Mouse (Mus musculus) retina, postnatal 1 day (tissue): Measurements from ENCODE around the gene Afap1l2.

ENCODE experiments used
- DNase-seq: peaks from one replicate; pipeline ENCODE4 v3.0.0-alpha.2; 2012

The Afap1l2 gene

GRCm38 (mm10) chr19:56974159-56974558 is 33.9 kb downstream of the Afap1l2 start:
- DNase-seq: peak; percentile 83

GRCm38 (mm10) chr19:56972768-56973167 is 35.3 kb downstream of the Afap1l2 start:
- no peak for DNase-seq

GRCm38 (mm10) chr19:56971347-56971746 is 36.7 kb downstream of the Afap1l2 start:
- no peak for DNase-seq

GRCm38 (mm10) chr19:56963876-56964275 is 44.2 kb downstream of the Afap1l2 start:
- DNase-seq: no peak

- no peak for DNase-seq
These were observed 48.4 kb downstream of the Afap1l2 start for GRCm38 (mm10) chr19:56959601-56960000.

- DNase-seq: no peak
These were observed 49.0 kb downstream of the Afap1l2 start for GRCm38 (mm10) chr19:56959057-56959456.

GRCm38 (mm10) chr19:56958582-56959021 is 49.4 kb downstream of the Afap1l2 start:
- no peak for DNase-seq

- DNase-seq: no peak
These were observed 50.0 kb downstream of the Afap1l2 start for GRCm38 (mm10) chr19:56958011-56958410.

GRCm38 (mm10) chr19:56955568-56956513 is 52.2 kb downstream of the Afap1l2 start:
- no peak for DNase-seq

GRCm38 (mm10) chr19:56954857-56955256 is 53.2 kb downstream of the Afap1l2 start:
- DNase-seq: no peak

GRCm38 (mm10) chr19:56953856-56954255 is 54.2 kb downstream of the Afap1l2 start:
- DNase-seq: no peak

GRCm38 (mm10) chr19:56950818-56951217 is 57.2 kb downstream of the Afap1l2 start:
- no peak for DNase-seq

GRCm38 (mm10) chr19:56949868-56950267 is 58.2 kb downstream of the Afap1l2 start:
- no peak for DNase-seq

GRCm38 (mm10) chr19:56947971-56948610 is 59.9 kb downstream of the Afap1l2 start:
- no peak for DNase-seq

GRCm38 (mm10) chr19:56946727-56947126 is 61.3 kb downstream of the Afap1l2 start:
- DNase-seq: no peak

GRCm38 (mm10) chr19:56946277-56946676 is 61.8 kb downstream of the Afap1l2 start:
- DNase-seq: no peak

GRCm38 (mm10) chr19:56945621-56946020 is 62.4 kb downstream of the Afap1l2 start:
- DNase-seq: no peak

GRCm38 (mm10) chr19:56944826-56945225 is 63.2 kb downstream of the Afap1l2 start:
- no peak for DNase-seq

GRCm38 (mm10) chr19:56944211-56944610 is 63.8 kb downstream of the Afap1l2 start:
- no peak for DNase-seq

GRCm38 (mm10) chr19:56942216-56942615 is 65.8 kb downstream of the Afap1l2 start:
- DNase-seq: no peak

- no peak for DNase-seq
These were observed 67.5 kb downstream of the Afap1l2 start for GRCm38 (mm10) chr19:56940507-56940906.

GRCm38 (mm10) chr19:56939826-56940225 is 68.2 kb downstream of the Afap1l2 start:
- DNase-seq: no peak

- no peak for DNase-seq
These were observed 70.1 kb downstream of the Afap1l2 start for GRCm38 (mm10) chr19:56937911-56938310.

- DNase-seq: no peak
These were observed 71.8 kb downstream of the Afap1l2 start for GRCm38 (mm10) chr19:56936253-56936652.
